Mouse (Mus musculus): ENCODE measurements around the gene Fbxo40.

Fbxo40 gene

GRCm38 (mm10) chr16:36989999-36990625 lies at the start of gene Fbxo40:
Gene Fbxo40 (minus strand): TSS chr16:36990467.
- no peak for DNase-seq (ENCODE audit: low spot score)

- no peak for DNase-seq (ENCODE audit: low spot score)
Measured at GRCm38 (mm10) chr16:37034751-37035150, 44.5 kb upstream of the Fbxo40 start.

GRCm38 (mm10) chr16:37031996-37032395 lies 41.7 kb upstream of the Fbxo40 start:
- no peak for DNase-seq (ENCODE audit: low spot score)

- no peak for DNase-seq (ENCODE audit: low spot score)
Measured at GRCm38 (mm10) chr16:37027581-37027980, 37.3 kb upstream of the Fbxo40 start.

- no peak for DNase-seq (ENCODE audit: low spot score)
Measured at GRCm38 (mm10) chr16:37012336-37012735, 22.1 kb upstream of the Fbxo40 start.

GRCm38 (mm10) chr16:37011922-37012289 lies 21.6 kb upstream of the Fbxo40 start:
- DNase-seq (ENCODE audit: low spot score) = no peak

GRCm38 (mm10) chr16:37011061-37011921 lies 21.0 kb upstream of the Fbxo40 start, which contains the start of gene Polq:
Gene Polq (plus strand): TSS chr16:37011786.
- peak; percentile 83 for DNase-seq (ENCODE audit: low spot score)

- DNase-seq (ENCODE audit: low spot score) = peak; percentile 37
Measured at GRCm38 (mm10) chr16:37010370-37010769, 20.1 kb upstream of the Fbxo40 start.

- no peak for DNase-seq (ENCODE audit: low spot score)
Measured at GRCm38 (mm10) chr16:37009262-37009661, 19.0 kb upstream of the Fbxo40 start.

GRCm38 (mm10) chr16:36999366-36999972 lies 9.2 kb upstream of the Fbxo40 start:
- DNase-seq (ENCODE audit: low spot score) = no peak

GRCm38 (mm10) chr16:36997650-36998049 lies 7.4 kb upstream of the Fbxo40 start:
- DNase-seq (ENCODE audit: low spot score) = no peak

GRCm38 (mm10) chr16:36989493-36989892 lies 774 bp downstream of the Fbxo40 start:
- DNase-seq (ENCODE audit: low spot score) = no peak

GRCm38 (mm10) chr16:36988066-36988465 lies 2.2 kb downstream of the Fbxo40 start:
- no peak for DNase-seq (ENCODE audit: low spot score)

- no peak for DNase-seq (ENCODE audit: low spot score)
Measured at GRCm38 (mm10) chr16:36987399-36987798, 2.9 kb downstream of the Fbxo40 start.

- no peak for DNase-seq (ENCODE audit: low spot score)
Measured at GRCm38 (mm10) chr16:36985636-36986042, 4.6 kb downstream of the Fbxo40 start.

- no peak for DNase-seq (ENCODE audit: low spot score)
Measured at GRCm38 (mm10) chr16:36983796-36984195, 6.5 kb downstream of the Fbxo40 start.

- DNase-seq (ENCODE audit: low spot score) = no peak
Measured at GRCm38 (mm10) chr16:36979127-36979526, 11.1 kb downstream of the Fbxo40 start.

GRCm38 (mm10) chr16:36963415-36963814 lies 26.9 kb downstream of the Fbxo40 start:
- DNase-seq (ENCODE audit: low spot score) = no peak

- DNase-seq (ENCODE audit: low spot score) = no peak
Measured at GRCm38 (mm10) chr16:36955106-36955505, 35.2 kb downstream of the Fbxo40 start.

GRCm38 (mm10) chr16:36951029-36951428 lies 39.2 kb downstream of the Fbxo40 start:
- DNase-seq (ENCODE audit: low spot score) = no peak

- no peak for DNase-seq (ENCODE audit: low spot score)
Measured at GRCm38 (mm10) chr16:36949614-36950336, 40.5 kb downstream of the Fbxo40 start.

GRCm38 (mm10) chr16:36947646-36948197 lies 42.5 kb downstream of the Fbxo40 start:
- DNase-seq (ENCODE audit: low spot score) = no peak

Measured in left cerebral cortex, adult 11 months (tissue).